Mouse (Mus musculus): ENCODE data around the gene Mta1.

- TF ChIP-seq CTCF (IDR thresholded peaks at IDR 0.05; ENCODE audit: control insufficient read depth, insufficient read depth, insufficient read length), result no peak
- TF ChIP-seq CEBPB (IDR thresholded peaks at IDR 0.05; ENCODE audit: low read depth), result no peak
- no peak for TF ChIP-seq MYOG (IDR thresholded peaks at IDR 0.05; ENCODE audit: control insufficient read depth, extremely low read depth, insufficient read length)
- no peak for TF ChIP-seq MAX (IDR thresholded peaks at IDR 0.05)
- TF ChIP-seq USF1 (IDR thresholded peaks at IDR 0.05; ENCODE audit: low read depth), result no peak
- TF ChIP-seq MYOD1 (IDR thresholded peaks at IDR 0.05; ENCODE audit: control insufficient read depth, insufficient read length, low read depth), result no peak
Observed at GRCm38 (mm10) chr12:113097749-113098281, at the start of gene Mta1.
